Mouse (Mus musculus) liver, embryonic 14.5 days (tissue): ENCODE results near the gene Arpc2. TPM values are rescaled to one million over a fixed set of nuclear protein-coding genes. Genes with fewer than 3 reads are reported as not detected.
"Not testable (repeated sequence)": the region's sequence is repeated elsewhere in the genome, so short reads cannot be mapped to it uniquely, and the experiment has no call there.

Source experiments
- ATAC-seq: fragments of 200-750 bp; cut with Nextera tagmentation; 2 replicates; pipeline ENCODE4 v1.8.0; 2017; ENCODE audit warnings: moderate number of reproducible peaks, mild to moderate bottlenecking, moderate library complexity; ENCODE audit not compliant: insufficient read depth
- DNase-seq, 3 experiments: peaks; one replicate each; pipeline ENCODE4 v3.0.0-alpha.2; 2012 to 2013; ENCODE audit warnings: low read depth in 3 of 3, low spot score in 3 of 3
- H3K27ac ChIP-seq: fragments of 300-500 bp; sonication (generic); 2 replicates; pipeline ENCODE4 v1.5.1; 2014; ENCODE audit warnings: moderate library complexity, mild to moderate bottlenecking, control low read depth, inconsistent platforms
- H3K27me3 ChIP-seq: fragments of 300-500 bp; sonication (generic); 2 replicates; pipeline ENCODE4 v1.6.1; 2014; ENCODE audit warnings: mild to moderate bottlenecking, low read length, moderate library complexity; ENCODE audit not compliant: control insufficient read depth, insufficient read depth
- H3K36me3 ChIP-seq: fragments of 300-500 bp; sonication (generic); replicated peaks from 2 replicates; pipeline ENCODE4 v1.6.1; 2014; ENCODE audit warnings: low read depth; ENCODE audit not compliant: control insufficient read depth, insufficient read depth
- H3K4me1 ChIP-seq, 2 experiments: fragments of 200-500 bp in 1 of 2; fragments of 300-500 bp in 1 of 2; sonication (generic) in 1 of 2; replicated peaks; 2 replicates each; pipeline ENCODE4 v1.6.1; 2012 to 2014; ENCODE audit warnings: antibody characterized with exemption in 1 of 2, inconsistent platforms in 1 of 2, low read length in 1 of 2; ENCODE audit not compliant: control insufficient read depth in 2 of 2, insufficient read depth in 2 of 2
- H3K4me2 ChIP-seq: fragments of 300-500 bp; sonication (generic); 2 replicates; pipeline ENCODE4 v1.6.1; 2014; ENCODE audit warnings: low read depth, mild to moderate bottlenecking, control low read depth, moderate library complexity
- H3K4me3 ChIP-seq, 2 experiments: fragments of 200-500 bp in 1 of 2; fragments of 300-500 bp in 1 of 2; sonication (generic) in 1 of 2; 2 replicates each; pipeline ENCODE4 v1.5.1; 2012 to 2014; ENCODE audit warnings: low read depth in 2 of 2, low read length in 2 of 2, mild to moderate bottlenecking in 2 of 2, control low read depth in 1 of 2, inconsistent platforms in 1 of 2, moderate library complexity in 1 of 2; ENCODE audit not compliant: insufficient read depth in 1 of 2
- H3K9ac ChIP-seq: fragments of 300-500 bp; sonication (generic); replicated peaks from 2 replicates; pipeline ENCODE4 v1.6.1; 2014; ENCODE audit warnings: mild to moderate bottlenecking, control low read depth, moderate library complexity
- H3K9me3 ChIP-seq: fragments of 300-500 bp; sonication (generic); 2 replicates; pipeline ENCODE4 v1.6.1; 2016; ENCODE audit warnings: low read length, mixed read lengths; ENCODE audit not compliant: control insufficient read depth
- CTCF ChIP-seq: IDR thresholded peaks from 2 replicates; pipeline ENCODE4 v1.5.1; 2016; ENCODE audit warnings: antibody characterized with exemption, low read depth, control low read depth
- EP300 ChIP-seq: IDR thresholded peaks from 2 replicates; pipeline ENCODE4 v1.6.1; 2016; ENCODE audit warnings: antibody characterized with exemption, low read depth
- WGBS: fragments of 180-500 bp; shearing (Covaris S2); extraction: QIAGEN DNeasy Blood & Tissue Kit; methylation state at CpG from one replicate; pipeline ENCODE4 v1.1.7; 2014; ENCODE audit not compliant: insufficient replicate concordance; 5-methylcytosine and 5-hydroxymethylcytosine counted together
- polyA plus RNA-seq, 2 experiments: library from polyadenylated mRNA; depleted of rRNA in 1 of 2; stranded (reverse) in 1 of 2; unstranded in 1 of 2; fragments of >200 nt; fragmentation: Nextera tagmentation in 1 of 2; extraction: Ambion mirVana in 1 of 2; gene quantifications; 2 replicates each; pipeline versions ENCODE4 v1.2.1 to v1.2.3; 2012 to 2014

Arpc2 gene
- polyA plus RNA-seq, 2 experiments, result 95.3 to 157 TPM

DNA sequence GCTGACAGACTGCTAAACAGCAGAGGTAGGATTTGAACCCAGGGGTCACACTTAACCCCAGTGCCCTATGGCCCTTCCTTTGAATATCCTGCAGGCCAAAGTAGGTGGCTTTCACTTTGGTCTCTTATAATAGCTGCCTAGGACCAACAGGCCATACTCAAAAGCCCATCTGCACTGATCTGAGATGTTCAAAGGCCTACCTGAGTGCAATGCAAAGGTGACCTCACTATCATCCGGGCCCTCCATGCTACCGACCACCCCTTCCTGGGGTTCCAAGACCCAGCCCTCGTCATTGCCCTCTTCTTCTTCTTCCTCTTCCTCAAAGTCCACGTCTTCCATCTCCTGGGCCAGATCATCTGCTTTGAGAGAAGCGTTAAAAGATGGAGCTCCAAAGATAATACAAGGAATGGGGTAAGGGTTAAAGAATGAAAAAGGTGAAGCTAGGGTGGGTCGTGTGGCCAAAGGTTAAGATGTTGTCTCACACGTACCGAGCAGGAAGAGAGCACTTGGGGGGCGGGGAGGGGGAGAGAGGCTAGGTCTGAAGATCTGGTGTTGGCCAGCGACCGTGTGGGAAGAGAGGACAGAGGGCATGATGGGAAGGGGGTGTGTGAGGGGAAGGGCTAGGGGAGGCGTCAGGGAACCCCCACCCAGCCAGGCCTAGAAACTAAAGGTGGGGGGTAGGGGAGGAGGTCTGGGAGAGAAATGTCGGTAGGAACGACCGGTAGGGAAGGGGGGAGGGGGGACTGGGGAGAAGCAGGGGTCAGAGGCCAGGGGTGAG, 48.0 kb downstream of the Arpc2 start:
- H3K4me1 ChIP-seq, result peaks cover 17 to 18% of the 10 kb centered on the region in 2 experiments
- peak overlapping the region; percentile 79 for H3K9ac ChIP-seq
- no peaks in the 10 kb centered on the region for H3K27me3 ChIP-seq
- peak overlapping the region; percentile 96 for H3K4me2 ChIP-seq
- peak overlapping the region; percentile 74 to 81 for H3K4me3 ChIP-seq
- TF ChIP-seq EP300 (no peak), CTCF (no peak)
- peak overlapping the region; percentile 45; the same call in 1 of the 2 replicates for H3K27ac ChIP-seq
- 6% methylated on average over 15 of the region's 15 CpGs for WGBS
- ATAC-seq (peak; percentile 32), DNase-seq (peak in 2 of 3 experiments; percentile 30 to 41)
- H3K9me3 ChIP-seq, result no peaks in the 10 kb centered on the region
- peaks cover 8% of the 10 kb centered on the region for H3K36me3 ChIP-seq

- ATAC-seq (peak; percentile 96), DNase-seq (peak; percentile 100)
- peaks cover 17 to 18% of the 10 kb centered on the region in 2 experiments for H3K4me1 ChIP-seq
- WGBS, result 1% methylated on average over 56 of the region's 56 CpGs
- H3K4me2 ChIP-seq, result peak within 1 kb of the TSS; percentile 96
- H3K9me3 ChIP-seq, result no peaks in the 10 kb centered on the region
- H3K4me3 ChIP-seq, result peak within 1 kb of the TSS; percentile 84 to 86
- no peaks in the 10 kb centered on the region for H3K27me3 ChIP-seq
- H3K9ac ChIP-seq, result peak within 1 kb of the TSS; percentile 80
- TF ChIP-seq EP300 (no peak), CTCF (peak; percentile 56)
- peak within 1 kb of the TSS; percentile 45; the same call in 1 of the 2 replicates for H3K27ac ChIP-seq
- peaks cover 8% of the 10 kb centered on the region for H3K36me3 ChIP-seq
Measured at GRCm38 (mm10) chr1:74284543-74285160, 48.8 kb downstream of the Arpc2 start, which contains the start of the genes Aamp and Pnkd. Gene Aamp (minus strand): TSS chr1:74284738. Gene Pnkd (plus strand): TSS chr1:74284930.

DNA sequence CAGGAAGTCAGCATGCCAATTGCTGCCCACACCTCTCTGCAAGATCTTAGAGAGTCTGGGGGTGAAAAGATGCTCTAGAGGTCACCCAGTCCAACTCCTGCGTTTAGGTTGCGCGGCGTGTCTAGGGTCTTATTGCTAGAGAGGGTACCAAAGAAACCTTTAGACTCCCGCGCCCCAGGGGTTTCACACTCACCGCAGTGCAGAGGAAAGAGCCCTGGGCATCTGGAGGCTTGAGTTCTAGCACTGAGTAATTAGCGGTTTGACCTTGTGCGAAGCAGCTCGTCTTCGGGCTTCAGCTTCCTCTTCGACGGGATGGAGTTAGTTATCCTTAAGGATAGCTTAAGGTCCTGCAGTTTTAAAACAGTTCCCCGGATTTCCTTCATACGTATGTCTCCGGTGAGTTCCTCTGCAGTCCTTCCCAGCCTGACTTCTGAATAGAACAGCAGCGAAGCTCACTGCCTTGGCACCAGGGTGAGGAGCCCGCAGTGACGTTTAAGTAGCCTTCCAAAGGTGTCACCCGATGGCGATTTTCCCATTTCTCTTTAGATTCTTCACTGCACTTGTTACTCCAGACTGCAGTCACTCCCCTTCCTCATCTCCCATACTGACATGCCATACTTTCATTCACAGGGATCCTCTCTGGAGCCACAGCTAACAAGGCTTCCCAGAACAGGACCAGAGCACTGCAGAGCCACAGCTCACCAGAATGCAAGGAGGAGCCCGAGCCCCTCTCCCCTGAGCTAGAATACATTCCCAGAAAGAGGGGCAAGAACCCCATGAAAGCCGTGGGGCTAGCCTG, 49.5 kb downstream of the Arpc2 start:
- Histone ChIP-seq H3K36me3 (peaks cover 8% of the 10 kb centered on the region), H3K4me3 (peak overlapping the region; percentile 84 to 86), H3K9ac (peak overlapping the region; percentile 80), H3K27ac (peak overlapping the region; percentile 18; the same call in 1 of the 2 replicates), H3K9me3 (no peaks in the 10 kb centered on the region), H3K4me1 (peaks cover 17 to 18% of the 10 kb centered on the region in 2 experiments), H3K4me2 (peak overlapping the region; percentile 96), H3K27me3 (no peaks in the 10 kb centered on the region)
- DNase-seq (no peak), ATAC-seq (no peak)
- TF ChIP-seq EP300, result no peak
- TF ChIP-seq CTCF, result no peak
- 4% methylated on average over 23 of the region's 23 CpGs for WGBS

DNA sequence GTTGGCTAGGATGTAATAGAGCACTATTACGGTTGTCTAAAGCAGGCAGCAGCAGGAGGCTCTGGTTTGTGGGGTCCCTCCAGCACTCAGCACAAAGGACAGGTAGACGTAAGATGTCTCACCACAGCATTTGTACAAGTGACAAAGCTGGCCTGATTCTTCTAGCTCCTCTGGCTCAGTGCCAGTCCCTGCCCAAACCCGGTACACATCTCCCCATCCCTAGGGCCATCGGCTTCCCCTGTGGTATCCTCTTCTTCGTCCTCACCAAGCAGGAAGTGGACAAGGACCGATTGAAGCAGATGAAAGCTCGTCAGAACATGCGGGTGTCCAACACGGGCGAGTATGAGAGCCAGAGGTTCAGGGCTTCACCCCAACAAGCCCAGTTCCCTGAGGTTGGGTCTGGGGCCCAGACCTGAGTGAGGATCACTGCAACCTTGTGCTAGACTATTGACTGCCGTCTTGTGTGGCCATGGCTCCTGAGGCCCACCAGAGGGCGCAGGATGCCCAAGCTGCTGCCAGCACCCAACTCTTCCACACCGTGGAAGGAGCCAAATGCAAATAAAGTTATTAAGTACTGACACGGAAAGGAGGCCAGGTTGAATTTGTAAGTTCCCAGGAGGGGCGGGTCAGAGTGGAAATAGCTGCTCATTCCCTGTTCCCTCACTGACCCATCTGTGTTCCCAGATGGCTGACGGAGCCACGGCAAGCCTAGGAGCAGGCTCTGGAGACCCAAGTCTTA, 51.2 kb downstream of the Arpc2 start:
- not testable (repeated sequence) for DNase-seq, ATAC-seq, H3K4me2 ChIP-seq, H3K27me3 ChIP-seq, H3K4me3 ChIP-seq, H3K36me3 ChIP-seq, H3K27ac ChIP-seq, H3K9me3 ChIP-seq, H3K9ac ChIP-seq
- 59% methylated on average over 14 of the region's 17 CpGs for WGBS
- peak; percentile 68 for TF ChIP-seq CTCF
- H3K4me1 ChIP-seq, result peaks cover 17 to 18% of the 10 kb centered on the region in 2 experiments
